ENCODE assay signal across 18 mouse cellular contexts in the genomic region with DNA sequence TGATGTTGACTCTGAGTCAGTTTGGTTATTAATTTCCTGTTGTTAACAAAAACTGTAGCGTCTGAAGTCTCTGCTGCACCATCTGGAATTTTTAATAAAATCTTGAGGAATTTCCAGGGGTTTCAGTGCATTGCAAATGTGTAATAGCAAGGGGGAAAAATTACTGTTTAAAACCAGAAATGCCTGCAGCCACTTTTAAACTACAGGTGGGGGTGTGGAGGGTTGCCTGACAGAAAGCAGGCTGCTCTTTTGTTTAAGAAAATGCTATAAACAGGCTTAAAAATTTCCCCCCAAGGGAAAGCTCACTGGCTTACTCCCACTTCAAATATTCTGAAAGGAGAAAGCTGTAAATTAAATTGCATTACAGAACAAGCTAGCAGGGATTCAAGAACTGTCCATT.
"Had no signal": no experiment of that assay in that cellular context is flagged by ENCODE, and none has a peak within 500 bp of the region (broad histone marks: within the 10 kb centered on the region; RNA-seq: fewer than 3 reads in every experiment).

No protein-coding gene starts in this region.

- H3K9me3 ChIP-seq: liver, embryonic 12.5 days; neural tube, embryonic 12.5 days had no signal

- H3K4me3 ChIP-seq: layer of hippocampus, adult 2 months; liver, embryonic 12.5 days; midbrain, embryonic 15.5 days; neural tube, embryonic 12.5 days had no signal

- H3K4me2 ChIP-seq: liver, embryonic 12.5 days; lung, embryonic 14.5 days; midbrain, embryonic 11.5 days; midbrain, embryonic 15.5 days; neural tube, embryonic 12.5 days had no signal

- H3K36me3 ChIP-seq: liver, embryonic 12.5 days; midbrain, embryonic 15.5 days; neural tube, embryonic 12.5 days had no signal

- H3K4me1 ChIP-seq: liver, embryonic 12.5 days; midbrain, embryonic 15.5 days; neural tube, embryonic 12.5 days had no signal

- H3K9ac ChIP-seq: liver, embryonic 12.5 days; lung, embryonic 14.5 days; midbrain, embryonic 15.5 days; neural tube, embryonic 12.5 days had no signal

- H3K27ac ChIP-seq: layer of hippocampus, adult 2 months; liver, embryonic 12.5 days; midbrain, embryonic 15.5 days; neural tube, embryonic 12.5 days had no signal

- H3K27me3 ChIP-seq: liver, embryonic 12.5 days; midbrain, embryonic 15.5 days; neural tube, embryonic 12.5 days had no signal

- ATAC-seq: inflammation-experienced regulatory T-cells, adult 6 months; liver, embryonic 12.5 days; midbrain, embryonic 15.5 days had no signal

- DNase-seq: kidney, adult 8-10 months; kidney, postnatal 10 days; kidney, postnatal 4 days; left cerebral cortex, postnatal 4 days; lung, embryonic 14.5 days; lung, postnatal 10 days; lung, postnatal 4 days; retina, postnatal 1 day; right cerebral cortex, postnatal 4 days; spleen, adult 18-20 months; thymus, adult 18-20 months; thymus, postnatal 14 days had no signal
